Mouse (Mus musculus) layer of hippocampus, adult 8-10 months (tissue): ENCODE measurements around the gene Plxnc1. TPM values are rescaled to one million over a fixed set of nuclear protein-coding genes. Genes with fewer than 3 reads are reported as not detected.

Source experiments
- DNase-seq, 2 experiments: peaks; one replicate each; pipeline ENCODE4 v3.0.0; 2022; ENCODE audit warnings: low spot score in 2 of 2
- total RNA-seq, 4 experiments: library from RNA; stranded (reverse); gene quantifications; 2 replicates each; pipeline ENCODE4 v1.2.4; 2022

Gene Plxnc1
- 10 to 100 TPM; 30.9 to 40.3 (median 35.4) TPM for total RNA-seq

DNA sequence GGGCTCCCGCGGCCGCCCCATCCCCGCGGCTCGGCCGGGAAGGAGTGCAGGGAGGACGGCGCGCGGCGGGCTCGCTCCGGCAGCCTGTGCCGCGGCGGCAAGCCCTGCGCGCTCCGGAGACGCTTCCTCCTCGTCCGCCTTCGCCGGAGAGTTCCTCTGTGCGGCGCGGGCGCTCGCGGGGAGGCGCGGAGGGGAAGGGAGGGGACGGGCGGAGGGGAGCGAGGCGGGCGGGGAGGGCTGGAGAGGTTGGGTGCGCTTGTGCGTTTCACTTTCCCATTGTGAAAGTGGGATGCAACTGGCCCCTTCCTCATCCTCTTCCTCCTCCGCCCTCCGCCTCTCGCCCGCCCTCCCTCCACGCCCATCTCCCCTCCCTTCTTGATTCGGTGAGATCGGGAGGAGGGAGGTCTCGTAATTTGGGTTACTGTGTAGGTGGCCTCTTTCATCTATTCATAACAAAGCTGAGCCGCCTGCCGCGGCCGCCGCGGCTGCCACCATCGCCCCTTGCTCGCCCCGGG lies at the start of gene Plxnc1:
Plxnc1 (minus strand) TSS at position 145 of the 515 bp plus-strand sequence.
- DNase-seq, result no peak

DNA sequence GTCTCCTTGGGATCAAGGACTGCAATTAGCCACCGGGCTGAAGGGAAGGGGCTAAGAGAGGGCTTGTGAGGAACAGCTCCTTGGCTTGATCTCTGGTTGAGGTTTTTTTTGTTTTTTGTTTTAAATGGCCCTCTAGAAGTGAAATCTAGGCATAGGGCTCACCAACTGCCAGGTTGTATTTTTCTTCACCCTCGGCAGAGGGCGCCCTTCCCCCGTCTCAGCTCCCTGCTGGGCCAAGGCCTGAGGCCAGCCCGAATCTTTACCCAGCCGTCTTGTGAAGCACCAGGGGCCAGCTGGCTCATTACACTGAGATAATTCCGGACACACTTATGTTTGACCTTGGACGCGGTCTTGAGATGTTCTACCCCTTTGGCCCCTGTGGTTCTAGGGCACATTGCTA lies 47.5 kb upstream of the Plxnc1 start:
- DNase-seq, result peak; percentile 36 to 56

DNA sequence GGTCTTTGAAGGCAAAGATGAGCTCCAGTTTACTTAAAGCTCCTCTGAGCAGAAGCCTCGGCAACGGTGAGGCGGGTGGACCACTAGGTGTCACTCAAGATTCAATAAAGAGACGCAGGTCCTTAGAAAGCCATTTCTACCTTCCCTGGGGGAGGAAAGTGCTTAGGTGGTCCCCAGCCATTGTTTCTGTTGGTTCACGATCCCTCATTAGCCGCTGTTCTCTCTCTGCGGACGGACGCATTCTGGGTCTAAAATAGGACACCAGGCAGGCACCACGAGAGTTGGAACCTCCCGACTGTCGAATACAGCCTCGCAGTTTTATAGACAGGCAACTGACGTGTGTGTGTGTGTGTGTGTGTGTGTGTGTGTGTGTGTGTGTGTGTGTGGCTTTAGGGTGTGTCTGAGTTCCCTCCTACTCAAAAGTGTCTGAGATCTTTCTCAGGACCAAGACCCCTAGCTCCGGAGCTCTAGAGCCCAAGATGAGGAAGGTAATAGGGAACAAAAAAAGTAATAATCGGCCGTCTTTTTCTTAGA lies 47.0 kb upstream of the Plxnc1 start:
- DNase-seq, result peak; percentile 48 to 81

DNA sequence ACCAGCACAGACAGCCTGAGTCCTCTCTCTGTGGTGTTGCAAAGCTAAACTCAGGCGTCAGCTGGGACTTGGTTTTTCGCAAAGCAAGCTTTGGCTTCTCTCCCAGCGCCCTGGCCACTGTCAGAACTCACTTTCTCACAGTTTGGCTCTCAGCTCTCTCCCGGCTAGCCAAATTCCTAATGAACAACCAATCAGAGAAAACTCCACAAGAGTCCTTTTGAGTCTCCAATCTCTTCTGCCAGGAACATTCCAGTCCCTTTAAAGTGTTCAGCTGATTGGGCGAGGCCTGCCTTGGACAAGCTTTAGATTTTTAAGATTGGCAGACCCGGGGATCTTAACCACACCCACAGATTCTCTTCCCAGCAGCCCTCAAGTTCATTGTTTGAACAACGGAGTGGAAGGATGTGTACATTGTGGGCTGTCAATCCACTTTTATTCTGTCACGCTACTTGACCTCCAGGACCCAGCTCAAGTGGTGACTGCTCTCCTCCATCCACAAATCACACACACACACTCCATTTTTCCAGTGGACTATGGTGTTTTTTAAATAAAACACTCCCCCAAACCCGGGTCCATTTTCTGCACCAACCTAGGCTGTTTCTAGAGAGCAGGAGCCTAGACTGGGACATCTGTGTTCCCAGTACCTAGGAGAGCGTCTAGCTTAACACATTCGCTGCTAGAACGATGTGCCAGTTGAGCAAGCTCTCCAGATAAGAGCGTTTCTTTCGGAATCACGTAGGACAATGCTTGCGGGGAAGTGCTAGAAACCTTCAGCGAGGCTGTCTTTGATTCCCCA lies 46.3 kb upstream of the Plxnc1 start:
- DNase-seq, result peak; percentile 68 to 71

DNA sequence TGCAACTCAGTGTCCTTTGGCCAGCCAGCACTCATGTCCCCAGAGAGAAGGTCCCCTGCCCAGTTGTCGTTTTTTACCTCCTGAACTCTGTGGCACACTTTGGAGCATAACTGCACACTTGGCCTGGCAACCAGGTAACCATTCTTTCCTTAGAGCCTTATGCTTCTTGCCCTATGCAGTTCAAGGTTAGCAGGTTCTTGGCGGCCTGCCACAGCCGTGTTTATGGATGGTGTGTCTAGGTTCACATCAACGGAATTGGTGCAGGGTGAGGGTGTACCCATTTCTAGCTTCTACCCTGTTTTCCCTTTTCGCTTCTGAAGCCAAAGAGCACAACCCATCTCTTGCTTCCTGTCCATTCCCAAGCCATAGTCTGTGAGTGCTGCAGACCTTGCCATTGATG lies 44.7 kb upstream of the Plxnc1 start:
- no peak for DNase-seq

DNA sequence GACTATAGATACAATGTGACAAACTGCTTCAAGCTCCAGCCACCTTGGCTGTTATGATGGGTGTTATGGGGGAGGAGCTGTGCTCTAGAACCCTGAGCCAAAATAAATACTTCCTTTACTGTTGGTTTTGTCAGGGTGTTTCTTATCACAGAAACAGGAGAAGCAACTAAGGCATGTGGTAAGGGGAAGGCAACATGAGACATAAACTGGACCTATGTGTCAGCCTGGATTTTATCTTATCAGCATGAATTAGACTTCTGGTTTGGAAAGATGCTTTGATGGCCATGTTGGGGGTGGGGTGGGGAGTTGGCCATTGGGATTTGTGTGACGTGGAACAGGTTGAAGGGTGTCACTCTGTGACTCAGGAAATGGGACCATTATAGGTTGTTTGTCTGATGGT lies 40.5 kb upstream of the Plxnc1 start:
- no peak for DNase-seq

DNA sequence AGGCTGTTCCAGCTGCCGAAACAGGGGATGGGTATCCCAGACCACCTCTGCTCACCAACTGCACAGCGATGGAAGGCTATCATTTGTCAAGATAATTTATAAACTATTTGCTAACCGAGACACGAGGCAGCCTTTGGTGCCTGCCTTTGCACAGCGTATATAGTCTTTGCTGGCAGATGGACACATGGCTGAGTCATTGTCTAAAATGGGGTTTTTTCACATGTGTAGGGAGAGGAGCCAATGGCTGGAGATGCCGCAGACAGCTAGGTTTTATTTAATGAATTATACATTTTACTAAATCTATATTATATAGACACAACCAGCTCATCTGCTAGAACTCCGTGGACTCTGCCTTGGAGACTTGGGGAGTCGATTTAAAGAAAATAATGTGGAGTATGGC lies 37.9 kb upstream of the Plxnc1 start:
- DNase-seq, result no peak

DNA sequence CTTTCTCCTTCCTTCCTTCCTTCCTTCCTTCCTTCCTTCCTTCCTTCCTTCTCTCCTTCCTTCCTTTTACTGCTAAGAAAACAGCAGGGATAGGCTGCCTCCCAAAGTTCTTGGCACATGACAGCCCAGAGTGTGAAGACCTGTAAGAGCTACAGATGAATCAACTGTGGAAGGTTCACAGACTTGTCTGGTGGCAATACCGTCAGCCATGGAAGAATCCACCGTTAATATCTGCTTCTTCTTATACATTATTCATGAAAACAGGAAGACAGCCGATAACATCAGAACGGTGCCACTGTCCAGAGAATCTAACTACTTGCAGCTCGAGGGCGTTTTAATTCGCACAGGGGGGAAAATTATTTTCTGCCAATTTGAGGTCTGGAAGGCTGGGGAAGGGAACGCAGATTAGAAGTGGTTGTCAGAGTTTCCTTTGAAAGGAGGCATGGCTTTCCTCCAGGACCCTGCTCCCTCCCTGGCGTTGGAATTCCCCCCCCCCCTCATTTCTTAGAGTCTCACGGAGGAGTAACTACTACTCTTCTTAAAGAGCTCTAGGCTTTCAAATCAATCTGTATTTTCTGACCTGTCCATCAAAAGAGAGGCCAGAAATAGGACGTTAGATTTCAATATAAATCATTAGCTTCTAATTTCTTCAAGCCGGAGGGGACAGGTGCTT lies 37.0 kb upstream of the Plxnc1 start:
- DNase-seq, result no peak

DNA sequence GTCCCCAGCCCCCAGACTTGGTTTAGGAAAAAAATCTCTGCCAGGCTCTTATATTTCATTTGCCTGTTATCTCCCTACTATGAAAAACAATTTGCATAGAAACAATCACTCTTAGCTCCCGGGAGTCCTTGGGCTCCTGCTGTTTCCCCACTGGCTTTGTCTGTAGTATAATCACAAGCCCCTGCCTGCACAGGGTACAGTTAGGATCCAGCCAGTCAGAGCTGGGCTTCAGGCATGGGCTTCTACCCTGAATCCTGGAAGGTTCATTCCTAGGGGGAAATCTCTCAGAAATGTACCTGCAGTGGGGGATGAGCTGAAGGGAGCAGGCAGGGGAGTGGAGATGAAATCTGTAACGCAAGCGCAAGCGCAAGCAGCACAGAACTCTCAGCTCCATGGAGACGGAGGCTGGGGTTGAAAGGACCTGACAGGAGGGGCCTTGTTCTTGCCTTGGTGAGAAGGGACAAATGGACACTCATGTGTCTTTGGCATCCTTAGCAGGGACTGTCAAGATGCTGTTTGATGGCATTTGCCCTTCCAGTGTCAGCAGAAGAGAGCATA lies 33.7 kb upstream of the Plxnc1 start:
- no peak for DNase-seq

DNA sequence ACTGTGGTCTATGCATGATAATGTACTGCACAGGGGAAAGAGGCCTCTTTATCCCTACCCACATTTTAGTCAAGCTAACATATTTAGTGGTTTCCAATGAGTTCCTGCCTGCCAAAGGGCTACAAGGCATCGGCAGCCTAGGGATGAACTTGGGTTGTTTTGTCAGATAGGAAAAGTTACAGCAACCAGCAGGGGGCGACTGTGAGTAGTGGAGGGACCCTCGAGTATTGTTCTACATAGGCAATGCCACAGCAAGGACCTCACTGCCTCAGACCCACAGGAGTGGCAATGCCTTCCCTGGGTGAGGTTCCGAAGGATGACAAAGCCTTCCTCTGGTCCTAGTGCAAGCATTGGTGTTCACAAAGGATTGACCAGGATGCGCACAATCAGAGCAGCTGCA lies 31.7 kb upstream of the Plxnc1 start:
- DNase-seq, result no peak

DNA sequence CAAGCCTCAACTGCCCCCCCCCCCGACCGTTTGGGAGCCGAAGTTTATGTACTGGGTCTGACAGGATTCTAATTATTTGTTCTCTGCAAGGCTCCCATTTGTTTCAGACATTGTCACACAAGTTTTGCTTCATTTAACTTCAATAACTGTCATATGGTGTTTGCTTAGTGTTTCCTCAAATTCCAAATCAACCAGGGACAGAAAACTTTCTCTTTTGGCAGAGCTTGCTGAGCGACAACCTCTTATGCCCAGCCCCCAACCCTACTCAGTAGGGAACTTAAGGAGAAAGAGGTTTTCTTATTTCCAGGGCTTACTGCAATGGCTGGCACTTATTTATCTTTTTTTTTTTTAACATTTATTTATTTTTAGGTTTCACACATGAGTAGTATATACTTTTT lies 30.5 kb upstream of the Plxnc1 start:
- no peak for DNase-seq

DNA sequence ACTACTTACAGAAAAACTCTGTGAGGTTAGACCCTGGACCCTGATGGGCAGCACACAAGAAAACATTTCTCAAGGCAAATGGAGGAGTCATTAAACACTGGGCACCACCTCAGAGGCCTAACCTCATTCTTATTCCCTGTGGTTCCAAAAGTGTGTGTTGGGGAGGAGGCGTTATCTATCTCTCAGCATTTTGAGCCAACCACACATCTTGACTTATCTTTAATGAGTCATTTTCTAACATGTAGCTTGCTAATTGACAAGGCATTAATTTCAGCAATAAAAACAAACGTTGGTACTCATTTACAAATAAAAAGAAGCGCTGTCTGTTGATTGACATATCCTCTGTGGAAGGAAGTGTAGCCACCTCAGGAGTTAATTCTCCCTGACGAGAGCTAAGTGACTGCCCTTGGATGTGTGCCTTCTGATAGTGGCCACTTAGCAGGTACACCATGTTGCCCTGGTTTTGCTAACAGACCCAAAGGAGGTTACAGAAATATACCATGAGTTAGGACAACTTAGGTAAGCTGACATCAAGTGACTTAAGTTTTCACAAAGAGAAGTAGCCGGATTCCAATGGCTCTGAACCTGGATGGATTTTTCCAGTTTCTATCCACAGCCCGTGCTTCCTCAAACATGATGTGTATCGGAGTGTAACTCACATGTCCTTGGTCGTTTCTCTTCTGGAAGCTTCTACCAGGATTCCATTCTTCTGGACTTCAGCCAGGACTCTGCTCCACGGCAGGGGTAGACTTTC lies 29.9 kb upstream of the Plxnc1 start:
- no peak for DNase-seq

DNA sequence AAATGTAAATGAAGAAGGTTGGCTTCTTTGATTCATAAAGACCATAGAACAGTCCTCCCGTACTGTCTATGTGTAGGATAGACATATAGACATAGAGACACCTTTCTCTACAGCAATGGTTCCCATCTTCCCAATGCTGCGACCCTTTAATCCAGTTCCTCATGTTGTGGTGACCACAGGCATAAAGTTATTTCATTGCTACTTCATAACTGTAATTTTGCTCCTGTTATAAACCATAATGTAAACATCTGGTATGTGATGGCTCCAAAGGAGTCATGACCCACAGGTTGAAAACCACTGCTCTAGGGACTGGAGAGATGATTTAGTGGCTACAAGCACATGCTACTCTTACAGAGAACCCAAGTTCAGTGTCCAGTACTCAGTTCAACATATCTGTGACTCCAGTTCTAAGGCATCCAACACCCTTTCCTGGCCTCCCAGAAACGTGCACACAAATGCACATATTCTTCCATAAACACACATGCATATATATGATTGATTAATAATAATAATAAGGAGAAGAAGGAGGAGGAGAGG lies 27.1 kb upstream of the Plxnc1 start:
- no peak for DNase-seq

DNA sequence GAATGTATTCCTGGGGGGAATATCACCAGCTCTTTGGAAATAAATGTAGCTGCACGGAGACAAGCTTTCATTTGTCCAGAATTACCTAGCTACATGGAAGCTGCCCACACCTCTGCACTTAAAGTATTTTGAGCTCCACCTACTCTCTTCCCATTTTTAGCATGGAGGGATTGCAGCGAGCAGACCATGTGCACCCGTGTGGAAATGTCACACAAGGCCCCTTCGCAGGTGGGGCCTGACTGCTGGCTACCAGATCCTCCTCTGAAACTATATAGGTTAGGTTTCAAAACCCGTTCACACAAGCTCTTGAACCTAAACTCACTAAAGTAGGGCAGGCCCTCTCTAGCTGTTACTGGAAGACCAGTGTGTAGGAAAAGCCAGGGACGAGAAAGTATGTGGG lies 25.6 kb upstream of the Plxnc1 start:
- no peak for DNase-seq

DNA sequence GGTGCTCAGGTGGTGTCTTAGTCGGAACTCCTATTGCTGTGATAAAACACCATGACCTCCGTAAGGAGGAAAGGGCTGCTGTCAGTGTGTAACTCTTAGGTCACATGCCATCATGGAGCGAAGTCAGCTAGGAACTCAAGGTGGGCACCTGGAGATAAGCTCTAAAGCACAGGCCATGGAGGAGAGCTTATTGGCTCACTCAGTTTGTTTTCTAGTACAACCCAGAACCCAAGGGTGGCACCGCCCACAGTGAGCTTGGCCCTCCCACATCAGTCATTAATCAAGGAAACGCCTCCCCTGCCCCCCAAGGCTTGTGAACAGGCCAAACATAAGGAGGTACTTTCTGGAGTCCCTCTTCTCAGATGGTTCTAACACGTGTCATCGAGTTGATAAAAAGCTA lies 22.8 kb upstream of the Plxnc1 start:
- no peak for DNase-seq

DNA sequence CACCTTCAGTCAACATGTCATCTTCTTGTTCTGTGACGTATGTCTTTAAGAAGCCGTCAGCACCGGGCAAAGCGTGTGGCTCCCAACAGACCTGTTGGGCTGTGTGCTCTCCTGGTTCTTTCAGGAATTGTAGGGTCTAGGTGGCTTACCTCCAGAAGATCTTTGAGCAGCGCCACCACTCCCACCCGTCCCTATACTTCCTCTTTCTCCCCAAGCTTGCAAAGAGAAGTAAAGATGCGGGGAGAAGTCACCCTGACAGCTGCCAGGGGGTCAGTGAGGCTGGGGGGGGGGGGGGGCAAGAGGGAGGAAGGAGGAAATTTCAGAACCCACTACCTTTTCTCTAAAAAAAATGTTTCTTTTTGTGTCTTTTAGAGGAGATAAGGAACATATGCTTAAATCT lies 22.2 kb upstream of the Plxnc1 start:
- no peak for DNase-seq

DNA sequence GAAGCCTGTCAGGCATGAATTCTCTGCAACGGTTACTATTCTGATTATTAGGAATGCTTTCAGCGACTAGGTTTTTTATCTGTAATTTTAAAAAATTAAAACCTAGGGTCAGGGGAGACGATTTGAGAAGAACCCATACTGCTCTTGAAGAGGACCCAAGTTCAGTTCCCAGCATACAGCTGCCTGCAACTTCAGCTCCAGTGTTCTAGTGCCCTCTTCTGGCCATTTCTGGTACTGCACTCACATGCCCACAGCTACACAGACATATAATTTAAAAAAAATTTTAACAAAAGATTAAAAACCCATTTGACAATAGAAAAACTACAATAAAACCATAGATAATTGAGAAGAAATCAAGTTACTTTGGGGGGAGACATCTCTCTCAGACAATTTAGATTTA lies 20.5 kb upstream of the Plxnc1 start:
- DNase-seq, result no peak

DNA sequence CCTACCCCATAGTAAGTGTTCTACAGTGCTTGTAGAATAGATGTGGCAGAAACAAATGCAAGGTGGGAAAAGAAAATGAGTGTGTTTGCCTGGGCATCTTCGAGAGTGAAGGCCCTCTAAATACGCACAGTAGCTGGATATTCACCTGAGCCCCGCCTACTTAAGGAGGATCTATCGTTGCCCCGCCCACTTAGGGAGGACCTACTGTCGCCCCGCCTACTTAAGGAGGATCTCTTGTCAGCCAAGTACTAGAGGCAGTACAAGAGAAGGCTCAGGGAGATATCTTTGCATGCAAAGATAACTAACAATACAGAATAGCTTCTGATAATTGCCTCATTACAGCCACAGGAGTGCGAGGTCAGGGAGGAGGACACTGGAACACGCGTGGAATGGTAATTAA lies 17.4 kb upstream of the Plxnc1 start:
- no peak for DNase-seq

DNA sequence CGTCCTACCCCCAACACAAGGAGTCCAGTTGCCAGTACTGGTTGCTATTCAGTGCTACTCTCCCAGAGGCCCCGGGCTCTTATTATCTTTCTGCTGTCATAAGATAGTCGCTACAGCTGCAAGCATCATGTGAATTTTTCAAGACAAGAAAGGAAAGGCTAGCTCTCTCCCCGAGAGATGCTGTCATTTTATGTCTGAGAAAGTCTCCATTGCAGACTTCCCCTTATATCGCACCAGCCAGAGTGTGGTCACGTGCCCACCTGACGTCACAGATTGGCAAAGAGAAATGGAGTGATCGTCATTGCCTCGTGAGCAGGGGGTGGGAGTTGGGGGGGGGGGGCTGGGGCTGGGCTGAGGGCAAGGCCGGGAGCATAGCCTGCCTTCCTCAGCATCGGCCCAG lies 16.6 kb upstream of the Plxnc1 start:
- no peak for DNase-seq

DNA sequence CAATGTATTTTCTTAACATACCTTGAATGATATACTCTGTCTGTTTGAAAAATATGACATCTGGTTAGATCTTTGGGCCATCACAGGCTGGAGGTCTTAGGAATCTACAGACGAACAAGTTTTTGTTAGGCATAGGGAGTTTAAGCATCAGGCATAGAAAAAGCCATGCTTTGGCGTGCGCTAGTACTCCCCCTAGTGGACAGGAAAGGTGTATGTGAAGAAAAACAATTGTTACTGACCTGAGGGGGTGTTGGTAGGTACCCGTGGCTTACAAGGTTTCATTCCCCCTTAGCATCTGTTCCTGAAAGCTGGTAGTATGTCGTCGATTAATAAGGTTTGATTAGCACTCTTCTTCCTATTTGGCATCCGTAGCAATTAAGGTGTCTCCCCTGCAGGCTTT lies 13.7 kb upstream of the Plxnc1 start:
- DNase-seq, result no peak

DNA sequence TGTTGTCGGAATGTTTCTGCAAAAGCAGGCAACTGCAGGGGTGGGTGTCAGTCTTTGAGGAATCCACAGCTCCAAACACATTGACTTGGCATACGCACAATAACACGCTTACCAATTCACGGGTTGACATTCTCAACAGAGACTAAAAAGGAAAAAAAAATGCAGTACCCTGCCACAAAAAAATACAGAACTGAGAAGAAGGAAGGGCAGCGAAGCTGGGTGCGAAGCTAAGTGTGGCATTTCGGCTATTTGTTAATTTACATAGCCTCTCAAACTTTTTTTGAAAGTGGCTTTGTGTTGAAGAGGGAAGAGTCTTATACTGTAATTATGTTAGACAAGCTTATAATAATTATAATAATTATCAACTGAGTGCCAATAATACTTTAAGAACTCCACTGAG lies 13.1 kb upstream of the Plxnc1 start:
- DNase-seq, result no peak
